Mouse (Mus musculus): Measurements from ENCODE around the gene Fam90a1b. TPM values are rescaled to one million over a fixed set of nuclear protein-coding genes. Genes with fewer than 3 reads are reported as not detected.

The Fam90a1b gene
- polyA plus RNA-seq, 1 experiment = not detected

DNA sequence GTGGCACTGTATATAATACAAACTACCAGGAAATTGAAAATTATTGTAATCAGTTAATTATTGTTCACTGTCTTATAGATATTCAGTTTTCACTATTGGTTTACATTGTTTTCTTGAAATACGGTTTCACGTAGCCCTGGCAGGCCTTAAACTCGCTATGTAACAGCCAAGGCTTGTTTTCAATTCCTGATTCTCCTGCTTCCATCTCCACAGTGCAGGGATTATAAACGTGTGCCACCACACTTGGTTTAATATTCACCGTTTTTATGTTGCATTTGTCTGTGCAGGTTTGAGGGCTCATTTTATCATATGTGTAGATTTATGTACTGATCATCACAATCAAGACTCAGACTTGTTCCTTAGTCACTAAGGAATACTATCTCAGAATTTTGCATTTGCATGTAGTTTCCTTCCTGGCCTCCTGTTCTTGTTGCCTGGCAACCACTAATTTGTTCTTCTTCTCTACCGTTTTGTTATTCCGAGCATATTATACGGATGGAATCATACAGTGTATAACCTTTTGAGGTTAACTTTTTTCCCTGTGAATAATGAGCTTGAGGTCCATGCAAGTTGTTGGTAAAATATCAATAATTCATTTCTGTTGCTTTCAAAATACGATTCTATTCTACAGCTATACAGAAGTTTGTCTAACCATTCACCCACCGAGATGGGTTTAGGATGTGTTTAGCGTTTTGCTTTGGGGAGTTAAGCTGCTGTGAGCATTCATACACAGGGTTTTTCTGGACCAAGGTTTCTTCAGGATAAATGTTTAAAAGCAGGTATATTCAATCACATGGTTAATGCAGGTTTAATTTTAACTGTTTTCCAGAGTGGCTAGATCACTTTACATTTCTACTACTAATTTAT, 45.3 kb downstream of the Fam90a1b start:
- DNase-seq (ENCODE audit: low read depth in 1 of 2, low spot score in 2 of 2) = no peak
- no peaks in the 10 kb centered on the region for H3K4me1 ChIP-seq (ENCODE audit: control insufficient read depth, insufficient read depth, insufficient read length)
- TF ChIP-seq POLR2A (IDR thresholded peaks at IDR 0.05; ENCODE audit: low read depth, low read length) (no peak), CTCF (IDR thresholded peaks at IDR 0.05; ENCODE audit: extremely low read depth, insufficient read depth, insufficient read length, insufficient replicate concordance) (no peak)
- no peaks in the 10 kb centered on the region for H3K36me3 ChIP-seq (ENCODE audit: control insufficient read depth, insufficient read depth, low read length)
- WGBS = 79% methylated on average over 11 of the region's 11 CpGs
- H3K27ac ChIP-seq (ENCODE audit: insufficient read depth, low read length) = no peak overlapping the region
- no peak overlapping the region for H3K4me3 ChIP-seq (ENCODE audit: extremely low read depth, insufficient read depth, insufficient read length)
- H3K27me3 ChIP-seq (ENCODE audit: control insufficient read depth, insufficient read depth, low read length) = no peaks in the 10 kb centered on the region

Other genes starting within 250 kb of the Fam90a1b start
- 3.7 and 3.8 TPM in 2 replicates for gene Zfx, start 243.1 kb downstream of the Fam90a1b start, polyA plus RNA-seq (2012; rRNA removed)
- 23.6 and 23.7 TPM in 2 replicates for gene Eif2s3x, start 153.9 kb downstream of the Fam90a1b start, polyA plus RNA-seq (2012; rRNA removed)
- gene Klhl15, start 132.2 kb downstream of the Fam90a1b start, polyA plus RNA-seq (2012; rRNA removed) = 4.2 and 10.8 TPM in 2 replicates
- 0.56 and 0.79 TPM in 2 replicates for gene Apoo, start 340 bp upstream of the Fam90a1b start, polyA plus RNA-seq (2012; rRNA removed)
- 31.6 and 35.4 TPM in 2 replicates for gene Maged1, start 175.4 kb upstream of the Fam90a1b start, polyA plus RNA-seq (2012; rRNA removed)

Data from spleen, adult 2 months (tissue).